Mouse (Mus musculus) G1E (cell line): Measurements from ENCODE around the gene Tpsb2. TPM values are rescaled to one million over a fixed set of nuclear protein-coding genes. Genes with fewer than 3 reads are reported as not detected.

Experiments
- ATAC-seq: 2 replicates; pipeline ENCODE4 v1.8.0; 2016; ENCODE audit warnings: mild to moderate bottlenecking; ENCODE audit not compliant: insufficient number of reproducible peaks, poor library complexity, low FRiP score, severe bottlenecking; ENCODE audit errors: extremely low read depth
- DNase-seq: peaks from one replicate; pipeline ENCODE4 v3.0.0; 2012; ENCODE audit warnings: low spot score
- H3K27me3 ChIP-seq: 2 replicates; pipeline ENCODE4 v1.6.1; 2012; ENCODE audit warnings: mild to moderate bottlenecking, low read length, inconsistent platforms; ENCODE audit not compliant: insufficient read depth
- H3K36me3 ChIP-seq: replicated peaks from 2 replicates; pipeline ENCODE3; 2012; ENCODE audit warnings: mild to moderate bottlenecking, inconsistent platforms
- H3K4me1 ChIP-seq: 2 replicates; pipeline ENCODE4 v1.6.1; 2012; ENCODE audit warnings: low read depth, low read length, inconsistent platforms, mixed read lengths; ENCODE audit not compliant: insufficient read depth
- H3K4me3 ChIP-seq: 2 replicates; pipeline ENCODE4 v1.5.1; 2012; ENCODE audit warnings: low read depth, mild to moderate bottlenecking, inconsistent platforms, low read length, moderate library complexity, mixed read lengths
- H3K9me3 ChIP-seq: replicated peaks from 2 replicates; pipeline ENCODE4 v1.6.1; 2012; ENCODE audit warnings: inconsistent platforms
- CTCF ChIP-seq: IDR thresholded peaks from 2 replicates; pipeline ENCODE4 v1.5.1; 2012; ENCODE audit warnings: low read depth, low read length, inconsistent platforms, mixed read lengths
- GATA1 ChIP-seq: IDR thresholded peaks from 2 replicates; pipeline ENCODE4 v1.6.1; 2012; ENCODE audit warnings: borderline replicate concordance, low read length, inconsistent platforms, mixed read lengths
- GATA2 ChIP-seq: IDR thresholded peaks from 2 replicates; pipeline ENCODE4 v1.6.1; 2012; ENCODE audit warnings: low read depth, low read length, inconsistent platforms, borderline replicate concordance
- POLR2AphosphoS5 ChIP-seq: IDR thresholded peaks from 2 replicates; pipeline ENCODE4 v1.6.1; 2012; ENCODE audit warnings: low read depth, low read length, inconsistent platforms; ENCODE audit not compliant: insufficient replicate concordance
- TAL1 ChIP-seq: conservative IDR thresholded peaks from 2 replicates; pipeline ENCODE4 v1.6.1; 2012; ENCODE audit warnings: low read depth, low read length, inconsistent platforms, mixed read lengths
- polyA plus RNA-seq: library from polyadenylated mRNA; stranded (reverse); fragments of >175 nt; gene quantifications from 2 replicates; pipeline ENCODE4 v1.2.3, GENCODE M21; 2012
- total RNA-seq, 2 experiments: library from RNA; stranded (forward) in 1 of 2; stranded (reverse) in 1 of 2; fragments of 200-1000 nt in 1 of 2; fragments of >200 nt in 1 of 2; fragmentation: Nextera tagmentation in 1 of 2; gene quantifications; 2 replicates each; pipeline ENCODE4 v1.2.3; 2014 to 2017

The Tpsb2 gene
- total and polyA plus RNA-seq, 3 experiments = 12.9 TPM; not detected in 2

- Histone ChIP-seq H3K4me3 (no peak overlapping the region), H3K9me3 (no peaks in the 10 kb centered on the region), H3K27me3 (peaks cover 21% of the 10 kb centered on the region), H3K4me1 (no peaks in the 10 kb centered on the region), H3K36me3 (no peaks in the 10 kb centered on the region)
- no peak for TF ChIP-seq GATA1
- no peak for TF ChIP-seq POLR2AphosphoS5
- no peak for TF ChIP-seq GATA2
- TF ChIP-seq TAL1 = no peak
- no peak for TF ChIP-seq CTCF
- ATAC-seq = no peak
- no peak for DNase-seq
These were observed 48.8 kb downstream of the Tpsb2 start for GRCm38 (mm10) chr17:25414917-25415316.

GRCm38 (mm10) chr17:25415421-25415913 lies 49.4 kb downstream of the Tpsb2 start:
- Histone ChIP-seq H3K36me3 (no peaks in the 10 kb centered on the region), H3K4me3 (no peak overlapping the region), H3K4me1 (no peaks in the 10 kb centered on the region), H3K9me3 (no peaks in the 10 kb centered on the region), H3K27me3 (peaks cover 21% of the 10 kb centered on the region)
- no peak for TF ChIP-seq POLR2AphosphoS5
- TF ChIP-seq GATA2 = no peak
- TF ChIP-seq TAL1 = no peak
- no peak for TF ChIP-seq GATA1
- TF ChIP-seq CTCF = no peak
- DNase-seq (no peak), ATAC-seq (no peak)

- ATAC-seq (no peak), DNase-seq (no peak)
- H3K9me3 ChIP-seq = no peaks in the 10 kb centered on the region
- TF ChIP-seq GATA2 = no peak
- TF ChIP-seq POLR2AphosphoS5 = no peak
- TF ChIP-seq CTCF = no peak
- no peak for TF ChIP-seq GATA1
- TF ChIP-seq TAL1 = no peak
- H3K27me3 ChIP-seq = peaks cover 20% of the 10 kb centered on the region
- no peaks in the 10 kb centered on the region for H3K4me1 ChIP-seq
- no peak overlapping the region for H3K4me3 ChIP-seq
- H3K36me3 ChIP-seq = no peaks in the 10 kb centered on the region
These were observed 50.1 kb downstream of the Tpsb2 start for GRCm38 (mm10) chr17:25416219-25416618.

GRCm38 (mm10) chr17:25417990-25418389 lies 51.9 kb downstream of the Tpsb2 start:
- ATAC-seq = no peak
- no peak for TF ChIP-seq GATA2
- TF ChIP-seq GATA1 = no peak
- TF ChIP-seq POLR2AphosphoS5 = no peak
- no peak for TF ChIP-seq CTCF
- no peak for TF ChIP-seq TAL1
- peaks cover 18% of the 10 kb centered on the region for H3K27me3 ChIP-seq
- no peaks in the 10 kb centered on the region for H3K4me1 ChIP-seq
- H3K9me3 ChIP-seq = no peaks in the 10 kb centered on the region
- H3K36me3 ChIP-seq = no peaks in the 10 kb centered on the region
- H3K4me3 ChIP-seq = no peak overlapping the region
- no peak for DNase-seq

Other genes with a start within 250 kb of the Tpsb2 start
- gene Ptx4, start 245.5 kb upstream of the Tpsb2 start, total RNA-seq (2014; fragmentation: Nextera tagmentation) = not detected in 2 replicates
- gene Ptx4, start 245.5 kb upstream of the Tpsb2 start, total RNA-seq (2017) = 0.33 TPM in 1 of 2 replicates, not detected in the other
- not detected in 2 replicates for gene Ptx4, start 245.5 kb upstream of the Tpsb2 start, polyA plus RNA-seq
- gene Clcn7, start 232.9 kb upstream of the Tpsb2 start, total RNA-seq (2014; fragmentation: Nextera tagmentation) = 10.8 and 12.7 TPM in 2 replicates
- gene Clcn7, start 232.9 kb upstream of the Tpsb2 start, total RNA-seq (2017) = 15.7 and 17.8 TPM in 2 replicates
- 14.7 and 16.1 TPM in 2 replicates for gene Clcn7, start 232.9 kb upstream of the Tpsb2 start, polyA plus RNA-seq
- gene Ccdc154, start 203.8 kb upstream of the Tpsb2 start, total RNA-seq (2014; fragmentation: Nextera tagmentation) = not detected in 2 replicates
- gene Ccdc154, start 203.8 kb upstream of the Tpsb2 start, total RNA-seq (2017) = 0.05 and 0.12 TPM in 2 replicates
- not detected in 2 replicates for gene Ccdc154, start 203.8 kb upstream of the Tpsb2 start, polyA plus RNA-seq
- gene Gm38655, start 190.8 kb upstream of the Tpsb2 start, total RNA-seq (2014; fragmentation: Nextera tagmentation) = not detected in 2 replicates
- gene Gm38655, start 190.8 kb upstream of the Tpsb2 start, total RNA-seq (2017) = 0.52 TPM in 1 of 2 replicates, not detected in the other
- gene Gm38655, start 190.8 kb upstream of the Tpsb2 start, polyA plus RNA-seq = 0.05 TPM in 1 of 2 replicates, not detected in the other
- 10.5 and 15.7 TPM in 2 replicates for gene BC003965, start 181.8 kb upstream of the Tpsb2 start, total RNA-seq (2014; fragmentation: Nextera tagmentation)
- 12.1 and 13.9 TPM in 2 replicates for gene BC003965, start 181.8 kb upstream of the Tpsb2 start, total RNA-seq (2017)
- gene BC003965, start 181.8 kb upstream of the Tpsb2 start, polyA plus RNA-seq = 36.9 and 44.1 TPM in 2 replicates
- 14.1 and 15.0 TPM in 2 replicates for gene Unkl, start 177.9 kb upstream of the Tpsb2 start, total RNA-seq (2014; fragmentation: Nextera tagmentation)
- 8.5 and 10.1 TPM in 2 replicates for gene Unkl, start 177.9 kb upstream of the Tpsb2 start, total RNA-seq (2017)
- gene Unkl, start 177.9 kb upstream of the Tpsb2 start, polyA plus RNA-seq = 59.4 and 65.9 TPM in 2 replicates
- 9.7 and 10.0 TPM in 2 replicates for gene Gnptg, start 126.2 kb upstream of the Tpsb2 start, total RNA-seq (2014; fragmentation: Nextera tagmentation)
- gene Gnptg, start 126.2 kb upstream of the Tpsb2 start, total RNA-seq (2017) = 22.2 and 31.1 TPM in 2 replicates
- 5.4 and 11.6 TPM in 2 replicates for gene Gnptg, start 126.2 kb upstream of the Tpsb2 start, polyA plus RNA-seq
- 15.2 and 17.6 TPM in 2 replicates for gene Tsr3, start 126.1 kb upstream of the Tpsb2 start, total RNA-seq (2014; fragmentation: Nextera tagmentation)
- gene Tsr3, start 126.1 kb upstream of the Tpsb2 start, total RNA-seq (2017) = 34.4 and 41.0 TPM in 2 replicates
- 22.4 and 24.2 TPM in 2 replicates for gene Tsr3, start 126.1 kb upstream of the Tpsb2 start, polyA plus RNA-seq
- not detected in 2 replicates for gene Baiap3, start 109.9 kb upstream of the Tpsb2 start, total RNA-seq (2014; fragmentation: Nextera tagmentation)
- gene Baiap3, start 109.9 kb upstream of the Tpsb2 start, total RNA-seq (2017) = 0.17 and 0.33 TPM in 2 replicates
- 0.06 TPM in 1 of 2 replicates, not detected in the other for gene Baiap3, start 109.9 kb upstream of the Tpsb2 start, polyA plus RNA-seq
- 516 and 535 TPM in 2 replicates for gene Ube2i, start 91.7 kb upstream of the Tpsb2 start, total RNA-seq (2014; fragmentation: Nextera tagmentation)
- gene Ube2i, start 91.7 kb upstream of the Tpsb2 start, total RNA-seq (2017) = 421 and 442 TPM in 2 replicates
- gene Ube2i, start 91.7 kb upstream of the Tpsb2 start, polyA plus RNA-seq = 422 and 440 TPM in 2 replicates
- gene Prss34, start 67.9 kb upstream of the Tpsb2 start, total RNA-seq (2014; fragmentation: Nextera tagmentation) = not detected in 2 replicates
- not detected in 2 replicates for gene Prss34, start 67.9 kb upstream of the Tpsb2 start, total RNA-seq (2017)
- 0.06 TPM in 1 of 2 replicates, not detected in the other for gene Prss34, start 67.9 kb upstream of the Tpsb2 start, polyA plus RNA-seq
- gene Prss28, start 57.7 kb upstream of the Tpsb2 start, total RNA-seq (2014; fragmentation: Nextera tagmentation) = not detected in 2 replicates
- 0.11 TPM in 1 of 2 replicates, not detected in the other for gene Prss28, start 57.7 kb upstream of the Tpsb2 start, total RNA-seq (2017)
- gene Prss28, start 57.7 kb upstream of the Tpsb2 start, polyA plus RNA-seq = not detected in 2 replicates
- not detected in 2 replicates for gene Prss29, start 47.7 kb upstream of the Tpsb2 start, total RNA-seq (2014; fragmentation: Nextera tagmentation)
- not detected in 2 replicates for gene Prss29, start 47.7 kb upstream of the Tpsb2 start, total RNA-seq (2017)
- not detected in 2 replicates for gene Prss29, start 47.7 kb upstream of the Tpsb2 start, polyA plus RNA-seq
- gene Tpsab1, start 20.7 kb upstream of the Tpsb2 start, total RNA-seq (2014; fragmentation: Nextera tagmentation) = 0.75 TPM in 1 of 2 replicates, not detected in the other
- 14.2 and 14.5 TPM in 2 replicates for gene Tpsab1, start 20.7 kb upstream of the Tpsb2 start, total RNA-seq (2017)
- gene Tpsab1, start 20.7 kb upstream of the Tpsb2 start, polyA plus RNA-seq = 0.12 and 0.14 TPM in 2 replicates
- gene Tpsg1, start 3.0 kb downstream of the Tpsb2 start, total RNA-seq (2014; fragmentation: Nextera tagmentation) = not detected in 2 replicates
- gene Tpsg1, start 3.0 kb downstream of the Tpsb2 start, total RNA-seq (2017) = 0.60 and 0.70 TPM in 2 replicates
- gene Tpsg1, start 3.0 kb downstream of the Tpsb2 start, polyA plus RNA-seq = not detected in 2 replicates
- gene Cacna1h, start 67.5 kb downstream of the Tpsb2 start, total RNA-seq (2014; fragmentation: Nextera tagmentation) = not detected in 2 replicates
- gene Cacna1h, start 67.5 kb downstream of the Tpsb2 start, total RNA-seq (2017) = under 0.01 and 0.22 TPM in 2 replicates
- not detected in 2 replicates for gene Cacna1h, start 67.5 kb downstream of the Tpsb2 start, polyA plus RNA-seq
- gene Tekt4, start 88.3 kb downstream of the Tpsb2 start, total RNA-seq (2014; fragmentation: Nextera tagmentation) = not detected in 2 replicates
- gene Tekt4, start 88.3 kb downstream of the Tpsb2 start, total RNA-seq (2017) = not detected in 2 replicates
- not detected in 2 replicates for gene Tekt4, start 88.3 kb downstream of the Tpsb2 start, polyA plus RNA-seq
- not detected in 2 replicates for gene Sstr5, start 131.0 kb downstream of the Tpsb2 start, total RNA-seq (2014; fragmentation: Nextera tagmentation)
- 0.16 TPM in 1 of 2 replicates, not detected in the other for gene Sstr5, start 131.0 kb downstream of the Tpsb2 start, total RNA-seq (2017)
- not detected in 2 replicates for gene Sstr5, start 131.0 kb downstream of the Tpsb2 start, polyA plus RNA-seq
- not detected in 2 replicates for gene Sox8, start 204.4 kb downstream of the Tpsb2 start, total RNA-seq (2014; fragmentation: Nextera tagmentation)
- gene Sox8, start 204.4 kb downstream of the Tpsb2 start, total RNA-seq (2017) = 0.11 TPM in 1 of 2 replicates, not detected in the other
- gene Sox8, start 204.4 kb downstream of the Tpsb2 start, polyA plus RNA-seq = not detected in 2 replicates
- gene Lmf1, start 212.8 kb downstream of the Tpsb2 start, total RNA-seq (2014; fragmentation: Nextera tagmentation) = 27.6 and 29.9 TPM in 2 replicates
- 8.7 and 8.8 TPM in 2 replicates for gene Lmf1, start 212.8 kb downstream of the Tpsb2 start, total RNA-seq (2017)
- 15.7 and 16.2 TPM in 2 replicates for gene Lmf1, start 212.8 kb downstream of the Tpsb2 start, polyA plus RNA-seq